Mouse (Mus musculus): ENCODE measurements around the gene Eif2b1. TPM values are rescaled to one million over a fixed set of nuclear protein-coding genes. Genes with fewer than 3 reads are reported as not detected.
"Not testable (repeated sequence)": the region's sequence is repeated elsewhere in the genome, so short reads cannot be mapped to it uniquely, and the experiment has no call there.

Gene Eif2b1
- 24.1 and 24.7 TPM in 2 replicates for total RNA-seq (2017)

GRCm38 (mm10) chr5:124578633-124579317, at the start of gene Eif2b1, which contains the start of gene Gtf2h3:
TSS of gene Eif2b1 (minus strand) at chr5:124579131.
TSS of gene Gtf2h3 (plus strand) at chr5:124579140.
- peak; percentile 94 for ATAC-seq (ENCODE audit: extremely low read depth, insufficient number of reproducible peaks, low FRiP score, poor library complexity, severe bottlenecking)

- no peak for ATAC-seq (ENCODE audit: extremely low read depth, insufficient number of reproducible peaks, low FRiP score, poor library complexity, severe bottlenecking)
Observed at GRCm38 (mm10) chr5:124624291-124624690, 45.4 kb upstream of the Eif2b1 start.

- no peak for ATAC-seq (ENCODE audit: extremely low read depth, insufficient number of reproducible peaks, low FRiP score, poor library complexity, severe bottlenecking)
Observed at GRCm38 (mm10) chr5:124622890-124623289, 44.0 kb upstream of the Eif2b1 start.

- no peak for ATAC-seq (ENCODE audit: extremely low read depth, insufficient number of reproducible peaks, low FRiP score, poor library complexity, severe bottlenecking)
Observed at GRCm38 (mm10) chr5:124621362-124621761, 42.4 kb upstream of the Eif2b1 start.

GRCm38 (mm10) chr5:124618711-124619110, 39.8 kb upstream of the Eif2b1 start:
- ATAC-seq (ENCODE audit: extremely low read depth, insufficient number of reproducible peaks, low FRiP score, poor library complexity, severe bottlenecking), result no peak

GRCm38 (mm10) chr5:124614709-124615108, 35.8 kb upstream of the Eif2b1 start:
- no peak for ATAC-seq (ENCODE audit: extremely low read depth, insufficient number of reproducible peaks, low FRiP score, poor library complexity, severe bottlenecking)

GRCm38 (mm10) chr5:124610965-124611364, 32.0 kb upstream of the Eif2b1 start:
- ATAC-seq (ENCODE audit: extremely low read depth, insufficient number of reproducible peaks, low FRiP score, poor library complexity, severe bottlenecking), result no peak

- no peak for ATAC-seq (ENCODE audit: extremely low read depth, insufficient number of reproducible peaks, low FRiP score, poor library complexity, severe bottlenecking)
Observed at GRCm38 (mm10) chr5:124605041-124605622, 26.2 kb upstream of the Eif2b1 start.

GRCm38 (mm10) chr5:124604296-124604695, 25.4 kb upstream of the Eif2b1 start:
- ATAC-seq (ENCODE audit: extremely low read depth, insufficient number of reproducible peaks, low FRiP score, poor library complexity, severe bottlenecking), result no peak

GRCm38 (mm10) chr5:124602349-124602748, 23.4 kb upstream of the Eif2b1 start:
- no peak for ATAC-seq (ENCODE audit: extremely low read depth, insufficient number of reproducible peaks, low FRiP score, poor library complexity, severe bottlenecking)

GRCm38 (mm10) chr5:124599726-124600125, 20.8 kb upstream of the Eif2b1 start:
- not testable (repeated sequence) for ATAC-seq (ENCODE audit: extremely low read depth, insufficient number of reproducible peaks, low FRiP score, poor library complexity, severe bottlenecking)

- ATAC-seq (ENCODE audit: extremely low read depth, insufficient number of reproducible peaks, low FRiP score, poor library complexity, severe bottlenecking), result peak; percentile 74
Observed at GRCm38 (mm10) chr5:124598224-124599174, 19.6 kb upstream of the Eif2b1 start.

- ATAC-seq (ENCODE audit: extremely low read depth, insufficient number of reproducible peaks, low FRiP score, poor library complexity, severe bottlenecking), result no peak
Observed at GRCm38 (mm10) chr5:124592768-124593167, 13.8 kb upstream of the Eif2b1 start.

- ATAC-seq (ENCODE audit: extremely low read depth, insufficient number of reproducible peaks, low FRiP score, poor library complexity, severe bottlenecking), result no peak
Observed at GRCm38 (mm10) chr5:124582515-124582914, 3.6 kb upstream of the Eif2b1 start.

- no peak for ATAC-seq (ENCODE audit: extremely low read depth, insufficient number of reproducible peaks, low FRiP score, poor library complexity, severe bottlenecking)
Observed at GRCm38 (mm10) chr5:124575467-124575866, 3.5 kb downstream of the Eif2b1 start.

GRCm38 (mm10) chr5:124571068-124571467, 7.9 kb downstream of the Eif2b1 start:
- no peak for ATAC-seq (ENCODE audit: extremely low read depth, insufficient number of reproducible peaks, low FRiP score, poor library complexity, severe bottlenecking)

- no peak for ATAC-seq (ENCODE audit: extremely low read depth, insufficient number of reproducible peaks, low FRiP score, poor library complexity, severe bottlenecking)
Observed at GRCm38 (mm10) chr5:124555145-124555544, 23.8 kb downstream of the Eif2b1 start.

- ATAC-seq (ENCODE audit: extremely low read depth, insufficient number of reproducible peaks, low FRiP score, poor library complexity, severe bottlenecking), result no peak
Observed at GRCm38 (mm10) chr5:124553607-124554006, 25.3 kb downstream of the Eif2b1 start.

- peak; percentile 93 for ATAC-seq (ENCODE audit: extremely low read depth, insufficient number of reproducible peaks, low FRiP score, poor library complexity, severe bottlenecking)
Observed at GRCm38 (mm10) chr5:124552558-124553307, 26.2 kb downstream of the Eif2b1 start, which contains the start of gene Ddx55. TSS of gene Ddx55 (plus strand) at chr5:124552864.

Data from neutrophil, adult 5-6 weeks (primary cell).